Mouse (Mus musculus): ENCODE data around the gene Foxf1.

DNA sequence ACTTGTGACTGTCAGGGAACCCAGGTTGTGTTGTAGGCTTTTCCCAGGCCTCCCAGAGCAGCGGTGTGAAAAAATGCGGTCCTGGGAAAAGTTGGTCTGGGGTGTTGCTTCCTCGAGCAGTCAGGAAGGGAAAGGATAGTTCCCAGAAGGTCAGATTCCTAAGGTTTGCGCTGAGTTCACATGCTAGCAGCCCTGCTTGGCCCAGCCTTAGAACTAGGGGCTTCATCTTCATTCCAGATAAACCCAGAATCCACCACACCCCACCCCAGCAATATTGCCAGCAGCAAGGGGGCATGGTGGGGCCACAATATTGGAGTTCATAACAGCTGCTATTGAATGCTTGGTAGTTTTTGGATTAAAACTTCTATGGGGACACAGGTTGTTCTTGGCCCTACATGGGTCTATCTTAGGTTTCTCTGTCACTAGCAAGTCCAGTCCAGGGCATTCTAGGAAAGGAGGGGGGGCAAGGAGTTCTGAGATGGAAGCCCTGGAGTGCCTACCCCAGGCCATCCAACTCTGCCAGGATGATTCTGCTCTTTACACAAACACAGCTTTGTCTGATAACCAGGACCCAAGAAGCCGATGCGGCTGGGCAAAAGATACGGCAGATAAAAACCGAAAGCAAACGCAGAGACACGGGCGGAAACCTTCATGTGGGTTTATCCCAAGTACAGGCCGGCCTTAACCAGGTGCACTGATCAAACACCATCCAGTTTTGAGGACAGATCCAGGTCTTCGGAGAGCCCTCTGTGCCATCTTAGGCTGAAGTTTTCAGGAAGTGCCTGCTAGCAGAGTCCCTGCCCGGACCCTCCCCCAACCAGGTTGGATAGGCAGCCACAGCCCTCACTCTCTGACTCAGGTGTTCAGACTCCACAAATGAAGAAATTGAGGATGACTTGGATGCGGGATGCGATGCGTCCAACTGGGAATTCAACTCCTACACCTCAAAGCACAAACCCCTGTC, 36.6 kb downstream of the Foxf1 start:
- TF ChIP-seq CTCF (IDR thresholded peaks at IDR 0.05; ENCODE audit: insufficient read depth, low read length) (no peak), POLR2A (IDR thresholded peaks at IDR 0.05; ENCODE audit: borderline replicate concordance, extremely low read depth, low read depth, low read length) (no peak)

Data from lung, adult 2 months (tissue).